Mouse (Mus musculus) urinary bladder, postnatal 0 days (tissue): Measurements from ENCODE around the gene Gadd45a. TPM values are rescaled to one million over a fixed set of nuclear protein-coding genes. Genes with fewer than 3 reads are reported as not detected.

Experiments
- polyA plus RNA-seq: library from polyadenylated mRNA; unstranded; fragments of >200 nt; fragmentation: Nextera tagmentation; extraction: Ambion mirVana; gene quantifications from 2 replicates; pipeline ENCODE4 v1.2.1, GENCODE M21; 2015

Gadd45a gene
- 16.0 and 18.0 TPM in 2 replicates for polyA plus RNA-seq

GRCm38 (mm10) chr6:67036837-67037628 is at the start of gene Gadd45a:
Gene Gadd45a, minus strand, starts transcription at chr6:67037457.

Other genes starting within 250 kb of the Gadd45a start
- gene Vmn1r39, start 226.8 kb downstream of the Gadd45a start, polyA plus RNA-seq: not detected in 2 replicates
- gene Gng12, start 141.1 kb downstream of the Gadd45a start, polyA plus RNA-seq: 159 and 205 TPM in 2 replicates
- gene Serbp1, start 200.7 kb upstream of the Gadd45a start, polyA plus RNA-seq: 228 and 253 TPM in 2 replicates